Mouse (Mus musculus) midbrain, embryonic 14.5 days (tissue): Measurements from ENCODE around the gene Osbpl2. TPM values are rescaled to one million over a fixed set of nuclear protein-coding genes. Genes with fewer than 3 reads are reported as not detected.

Experiments
- ATAC-seq: fragments of 200-750 bp; cut with Nextera tagmentation; 2 replicates; pipeline ENCODE4 v1.8.0; 2017; ENCODE audit warnings: moderate number of reproducible peaks, moderate library complexity; ENCODE audit not compliant: low FRiP score, low TSS enrichment
- DNase-seq: peaks from one replicate; pipeline ENCODE4 v3.0.0-alpha.2; 2015
- H3K27ac ChIP-seq: fragments of 300-500 bp; sonication (generic); replicated peaks from 2 replicates; pipeline ENCODE4 v1.5.1; 2014; ENCODE audit warnings: mild to moderate bottlenecking, low read depth, low read length, moderate library complexity
- H3K27me3 ChIP-seq: fragments of 300-500 bp; sonication (generic); 2 replicates; pipeline ENCODE4 v1.6.1; 2014; ENCODE audit warnings: low read length, control low read depth, mixed read lengths; ENCODE audit not compliant: control insufficient read depth, insufficient read depth
- H3K36me3 ChIP-seq: fragments of 300-500 bp; sonication (generic); 2 replicates; pipeline ENCODE4 v1.6.1; 2014; ENCODE audit warnings: low read length, control low read depth; ENCODE audit not compliant: control insufficient read depth, insufficient read depth
- H3K4me1 ChIP-seq: fragments of 300-500 bp; sonication (generic); 2 replicates; pipeline ENCODE4 v1.6.1; 2014; ENCODE audit warnings: mild to moderate bottlenecking, antibody characterized with exemption, low read length, control low read depth; ENCODE audit not compliant: control insufficient read depth, insufficient read depth
- H3K4me2 ChIP-seq: fragments of 300-500 bp; sonication (generic); 2 replicates; pipeline ENCODE4 v1.6.1; 2014; ENCODE audit warnings: mild to moderate bottlenecking, low read length, moderate library complexity
- H3K4me3 ChIP-seq: fragments of 300-500 bp; sonication (generic); replicated peaks from 2 replicates; pipeline ENCODE4 v1.5.1; 2014; ENCODE audit warnings: low read depth, low read length
- H3K9ac ChIP-seq: fragments of 300-500 bp; sonication (generic); replicated peaks from 2 replicates; pipeline ENCODE4 v1.6.1; 2014; ENCODE audit warnings: mild to moderate bottlenecking, low read length, moderate library complexity
- H3K9me3 ChIP-seq: fragments of 300-500 bp; sonication (generic); 2 replicates; pipeline ENCODE4 v1.6.1; 2016; ENCODE audit warnings: low read length, control low read depth, mixed read lengths; ENCODE audit not compliant: control insufficient read depth
- WGBS: fragments of 180-500 bp; shearing (Covaris S2); extraction: QIAGEN DNeasy Blood & Tissue Kit; methylation state at CpG from one replicate; pipeline ENCODE4 v1.1.7; 2014; 5-methylcytosine and 5-hydroxymethylcytosine counted together
- polyA plus RNA-seq: library from polyadenylated mRNA; unstranded; fragments of >200 nt; fragmentation: Nextera tagmentation; extraction: Ambion mirVana; gene quantifications from 2 replicates; pipeline ENCODE4 v1.2.1, GENCODE M21; 2014

Gene Osbpl2
- 67.2 and 76.6 TPM in 2 replicates for polyA plus RNA-seq

DNA sequence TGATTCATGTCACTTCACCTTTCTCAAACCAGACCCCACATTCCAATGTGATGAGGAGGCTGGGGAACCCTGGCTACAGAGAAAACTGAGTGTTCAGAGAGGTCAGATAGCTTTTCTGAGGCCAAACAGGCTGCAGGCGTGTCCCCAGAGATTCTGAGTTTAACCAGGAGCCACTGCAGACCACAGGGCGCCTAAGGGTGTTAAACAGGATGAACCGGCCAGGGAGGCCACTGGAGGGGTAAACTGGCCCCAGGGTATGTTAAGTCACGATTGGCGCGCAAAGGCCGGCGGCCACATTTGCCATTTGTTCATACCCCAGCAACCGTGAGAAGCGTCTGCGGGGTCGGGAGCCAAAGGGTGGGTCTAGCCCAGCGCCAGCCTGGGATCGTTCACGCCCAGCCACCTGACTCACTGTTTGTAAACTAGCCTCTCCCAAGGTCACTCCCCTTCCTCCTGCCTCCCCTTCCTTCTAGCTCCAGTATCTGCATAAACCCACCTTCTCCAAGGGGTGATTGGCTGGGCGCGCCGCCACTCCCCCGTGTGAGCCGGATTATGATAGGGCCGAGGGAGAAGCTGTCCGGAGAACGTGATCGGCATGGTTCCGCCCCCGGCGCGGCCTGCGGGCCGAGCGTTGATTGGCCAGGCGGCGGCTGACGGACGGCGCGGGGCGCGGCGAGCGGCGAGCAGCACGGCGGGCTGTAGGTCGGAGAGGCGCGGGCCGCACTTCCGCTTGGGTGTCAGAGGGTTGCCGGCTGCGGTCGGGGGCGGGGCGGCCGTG, at the start of gene Osbpl2:
TSS of gene Osbpl2 (plus strand) at position 646 of the 778 bp plus-strand sequence.
- peak within 1 kb of the TSS; percentile 80 for H3K27ac ChIP-seq
- ATAC-seq (peak; percentile 96), DNase-seq (peak; percentile 99)
- H3K4me3 ChIP-seq = peak within 1 kb of the TSS; percentile 85
- peaks cover 49% of the 10 kb centered on the region for H3K4me1 ChIP-seq
- H3K27me3 ChIP-seq = no peaks in the 10 kb centered on the region
- peak within 1 kb of the TSS; percentile 95 for H3K4me2 ChIP-seq
- peak within 1 kb of the TSS; percentile 83 for H3K9ac ChIP-seq
- no peaks in the 10 kb centered on the region for H3K9me3 ChIP-seq
- WGBS = under 1% methylated on average over 55 of the region's 55 CpGs
- 0 out of 2 replicates have a peak, but pooled peaks cover 3% of the 10 kb centered on the region for H3K36me3 ChIP-seq

DNA sequence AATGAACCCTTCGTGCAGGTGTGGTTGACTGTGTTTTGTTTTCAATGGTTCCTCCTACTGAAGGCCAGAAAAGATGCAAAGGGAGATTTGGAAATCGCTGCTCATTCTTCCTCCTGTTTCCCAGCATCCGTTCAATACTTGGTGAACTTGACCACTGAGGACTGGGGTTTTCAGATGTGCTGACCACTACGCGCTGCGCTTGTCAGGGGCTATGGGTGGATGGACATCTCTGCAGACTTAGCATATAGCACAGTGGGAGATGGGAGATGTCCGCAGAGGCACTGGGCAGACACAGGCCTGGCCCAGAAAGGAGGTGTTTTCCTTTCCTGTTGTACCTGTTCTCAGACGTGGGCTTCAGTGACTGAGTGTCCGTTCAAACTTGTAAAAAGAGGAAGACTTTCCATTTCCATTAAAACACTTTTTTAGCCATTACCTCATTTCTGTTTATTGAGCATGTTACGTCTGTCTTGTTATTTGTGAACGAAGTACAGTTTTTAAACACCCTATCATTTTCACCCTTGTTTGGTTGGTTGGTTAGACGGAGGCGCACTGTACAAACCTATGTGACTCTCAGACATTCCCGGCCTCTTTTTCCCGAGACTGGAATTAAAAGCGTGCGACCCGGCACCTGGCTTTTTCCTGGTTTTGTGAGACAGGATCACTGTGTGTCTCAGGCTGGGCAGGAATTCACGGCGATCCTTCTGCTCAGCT, 49.2 kb upstream of the Osbpl2 start:
- 35% methylated on average over 20 of the region's 20 CpGs for WGBS
- Histone ChIP-seq H3K27me3 (no peaks in the 10 kb centered on the region), H3K9ac (peak overlapping the region; percentile 80), H3K4me2 (peak overlapping the region; percentile 91), H3K36me3 (peaks cover 22% of the 10 kb centered on the region), H3K4me1 (0 out of 2 replicates have a peak, but pooled peaks cover 8% of the 10 kb centered on the region), H3K9me3 (no peaks in the 10 kb centered on the region), H3K4me3 (peak overlapping the region; percentile 65), H3K27ac (peak overlapping the region; percentile 89)
- DNase-seq (no peak), ATAC-seq (no peak)

DNA sequence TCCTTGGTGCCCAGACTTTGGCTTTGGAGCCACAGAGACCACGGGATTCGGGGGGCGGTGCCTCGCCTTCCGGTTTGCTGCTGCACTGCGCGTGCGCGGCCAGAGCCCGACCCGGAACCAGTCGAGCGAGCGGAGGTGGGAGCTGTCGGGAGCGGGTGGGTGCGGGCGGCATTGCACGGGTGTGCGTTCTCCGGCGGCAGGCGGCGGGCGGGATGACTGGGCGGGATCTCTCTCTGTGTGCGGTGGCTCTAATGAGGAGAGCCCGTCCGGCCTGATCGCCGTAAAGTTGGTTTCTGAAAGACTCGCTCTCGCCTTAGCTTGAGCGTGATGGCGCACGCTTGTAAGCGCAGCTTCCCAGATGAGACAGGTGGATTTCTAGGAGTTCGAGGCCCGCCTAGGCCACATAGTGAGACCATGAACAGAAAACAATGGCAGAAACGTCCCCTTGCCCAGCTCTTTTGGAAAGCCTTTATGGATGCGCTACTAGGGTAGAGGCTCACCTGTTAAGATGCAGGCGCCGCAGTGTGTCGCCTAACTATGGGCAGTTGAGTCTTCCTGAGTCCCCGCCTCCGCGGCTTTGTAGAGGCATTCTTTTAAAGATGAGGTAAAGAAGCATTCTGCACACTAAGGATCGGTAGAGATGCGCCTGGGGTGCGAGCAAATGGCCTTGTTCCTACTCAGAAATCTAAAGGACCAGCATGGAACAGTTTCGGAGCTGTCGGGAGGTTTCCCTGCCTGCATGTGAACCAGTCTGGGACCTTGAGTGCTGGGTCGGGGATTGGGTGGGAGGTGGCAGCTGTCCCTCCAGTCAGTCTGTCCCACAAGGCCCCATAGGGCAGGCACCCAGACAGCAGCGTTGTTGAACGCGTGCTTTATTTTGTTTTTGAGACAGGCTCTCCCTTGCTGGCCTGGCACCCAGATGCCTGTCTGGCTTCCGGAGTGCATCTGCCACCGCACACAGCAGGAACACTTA, 48.3 kb upstream of the Osbpl2 start, which contains the start of gene Mtg2:
TSS of gene Mtg2 (plus strand) at position 108 of the 973 bp plus-strand sequence.
- no peaks in the 10 kb centered on the region for H3K9me3 ChIP-seq
- peaks cover 22% of the 10 kb centered on the region for H3K36me3 ChIP-seq
- peak; percentile 96 for DNase-seq
- no peaks in the 10 kb centered on the region for H3K27me3 ChIP-seq
- peak within 1 kb of the TSS; percentile 91 for H3K4me2 ChIP-seq
- H3K4me1 ChIP-seq = 0 out of 2 replicates have a peak, but pooled peaks cover 8% of the 10 kb centered on the region
- peak within 1 kb of the TSS; percentile 65 for H3K4me3 ChIP-seq
- WGBS = 4% methylated on average over 58 of the region's 58 CpGs
- peak; percentile 95 for ATAC-seq
- H3K9ac ChIP-seq = peak within 1 kb of the TSS; percentile 80
- peak within 1 kb of the TSS; percentile 89 for H3K27ac ChIP-seq

DNA sequence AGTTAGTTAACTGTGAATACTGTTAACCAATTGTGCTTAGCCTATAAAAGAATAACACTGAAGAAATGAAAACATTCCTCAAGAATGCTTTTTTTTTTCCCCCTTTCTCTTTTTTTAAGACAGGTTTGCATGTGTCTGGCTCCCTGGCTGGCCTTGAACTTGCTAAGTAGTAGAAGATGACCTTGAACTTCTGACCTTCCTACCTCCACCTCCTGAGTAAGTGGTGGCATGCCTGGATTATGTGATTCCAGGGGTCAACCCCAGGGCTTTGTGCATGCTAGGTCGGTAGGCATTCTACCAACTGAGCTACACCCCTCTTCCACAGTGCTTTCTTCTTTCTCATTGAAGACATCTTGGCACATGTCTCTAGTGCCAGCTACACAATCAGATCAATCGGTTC, 47.4 kb upstream of the Osbpl2 start:
- ATAC-seq = no peak
- Histone ChIP-seq H3K36me3 (peaks cover 22% of the 10 kb centered on the region), H3K4me2 (peak overlapping the region; percentile 91; the same call in 1 of the 2 replicates), H3K27ac (no peak overlapping the region), H3K9me3 (no peaks in the 10 kb centered on the region), H3K4me1 (0 out of 2 replicates have a peak, but pooled peaks cover 8% of the 10 kb centered on the region), H3K4me3 (no peak overlapping the region), H3K27me3 (no peaks in the 10 kb centered on the region), H3K9ac (no peak overlapping the region; the same call in 1 of the 2 replicates)
- WGBS = 82% methylated on average over 2 of the region's 2 CpGs
- no peak for DNase-seq

DNA sequence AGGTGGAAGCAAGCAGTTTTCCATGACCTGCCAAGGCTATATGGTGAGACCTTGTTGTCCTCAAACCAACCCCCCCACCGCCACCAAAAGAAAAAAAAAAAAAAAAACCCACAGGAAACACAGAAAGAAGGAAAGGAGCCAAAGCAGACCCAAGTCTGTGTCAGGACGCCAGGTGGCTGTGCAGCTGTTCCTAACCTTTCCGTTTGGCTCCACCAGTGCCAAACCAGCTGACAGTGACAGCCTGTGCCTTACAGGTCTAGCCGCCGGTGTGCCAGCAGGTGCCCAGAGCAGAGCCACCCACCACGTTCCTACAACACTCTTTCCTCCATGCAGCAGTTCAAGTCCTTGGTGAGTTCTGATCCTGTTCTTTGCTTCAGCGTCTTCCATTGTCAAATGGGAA, 46.2 kb upstream of the Osbpl2 start:
- Histone ChIP-seq H3K4me1 (0 out of 2 replicates have a peak, but pooled peaks cover 8% of the 10 kb centered on the region), H3K9ac (no peak overlapping the region), H3K36me3 (peaks cover 20% of the 10 kb centered on the region), H3K4me3 (no peak overlapping the region), H3K27ac (no peak overlapping the region), H3K4me2 (no peak overlapping the region), H3K9me3 (no peaks in the 10 kb centered on the region), H3K27me3 (no peaks in the 10 kb centered on the region)
- DNase-seq = no peak
- no peak for ATAC-seq
- 91% methylated on average over 7 of the region's 7 CpGs for WGBS

DNA sequence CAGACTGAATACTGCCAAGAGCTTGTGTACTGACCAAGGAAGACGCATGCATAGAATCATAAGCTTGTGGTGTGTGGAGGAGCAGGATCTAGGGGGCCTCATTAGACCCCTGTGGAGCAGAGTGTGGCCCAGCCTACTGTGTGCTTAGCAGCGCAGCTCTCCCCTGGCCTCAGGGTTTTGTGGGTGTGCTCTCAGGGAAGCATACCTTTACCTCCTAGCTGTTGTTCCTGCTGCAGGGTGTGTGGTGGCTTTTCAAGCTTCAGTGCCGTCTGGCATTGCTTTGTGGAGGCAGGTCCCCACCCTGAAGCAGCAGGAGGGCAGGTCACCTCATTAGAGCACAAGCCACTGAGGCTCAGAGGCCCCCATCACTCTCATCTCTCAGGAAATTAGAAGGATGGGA, 41.5 kb upstream of the Osbpl2 start:
- DNase-seq (no peak), ATAC-seq (no peak)
- Histone ChIP-seq H3K36me3 (peaks cover 35% of the 10 kb centered on the region), H3K27ac (no peak overlapping the region), H3K9ac (no peak overlapping the region), H3K9me3 (no peaks in the 10 kb centered on the region), H3K4me3 (no peak overlapping the region), H3K27me3 (no peaks in the 10 kb centered on the region), H3K4me2 (no peak overlapping the region), H3K4me1 (no peaks in the 10 kb centered on the region)
- WGBS = 74% methylated on average over 3 of the region's 3 CpGs

DNA sequence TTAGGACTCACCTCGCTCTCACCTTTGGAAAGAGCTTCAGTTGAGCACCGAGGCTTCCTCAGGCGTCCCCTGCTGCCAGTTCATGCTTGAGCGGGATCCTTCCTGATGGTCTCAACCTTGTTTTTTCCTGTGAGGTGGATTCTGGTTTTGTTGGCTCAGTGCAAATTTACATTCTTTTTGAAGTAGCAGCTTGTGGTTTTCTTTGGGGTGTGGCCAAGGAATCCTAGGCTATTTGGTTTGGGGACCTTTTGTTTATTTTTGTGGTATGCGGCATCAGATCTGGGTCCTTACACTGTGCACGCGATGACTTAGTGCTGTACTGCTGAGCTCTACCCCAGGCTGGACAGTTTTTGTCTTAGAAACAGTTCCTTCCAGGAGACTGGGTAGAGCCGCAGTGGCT, 38.4 kb upstream of the Osbpl2 start:
- H3K9ac ChIP-seq = no peak overlapping the region
- no peaks in the 10 kb centered on the region for H3K4me1 ChIP-seq
- H3K27me3 ChIP-seq = no peaks in the 10 kb centered on the region
- H3K9me3 ChIP-seq = no peaks in the 10 kb centered on the region
- peaks cover 53% of the 10 kb centered on the region for H3K36me3 ChIP-seq
- H3K4me2 ChIP-seq = no peak overlapping the region
- H3K4me3 ChIP-seq = no peak overlapping the region
- ATAC-seq (no peak), DNase-seq (no peak)
- no peak overlapping the region for H3K27ac ChIP-seq
- 91% methylated on average over 8 of the region's 8 CpGs for WGBS

DNA sequence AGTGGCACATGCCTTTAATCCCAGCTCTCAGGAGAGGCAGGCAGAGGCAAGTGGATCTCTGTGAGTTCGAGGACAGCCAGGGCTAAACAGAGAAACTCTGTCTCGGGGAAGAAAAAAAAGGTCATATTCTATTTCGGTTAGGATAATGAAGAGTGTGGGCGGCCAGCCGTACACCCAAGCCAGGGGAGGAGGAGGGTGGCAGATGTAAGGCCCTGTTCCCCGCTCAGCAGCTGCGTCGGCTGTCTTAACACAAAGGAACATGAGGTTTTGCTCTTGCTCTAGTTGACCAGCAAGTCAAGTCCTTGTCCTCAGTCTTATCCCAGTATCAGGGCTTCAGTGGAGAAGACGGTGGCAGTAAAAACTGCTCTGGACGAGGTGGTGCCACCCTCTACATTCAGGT, 36.0 kb upstream of the Osbpl2 start:
- Histone ChIP-seq H3K4me2 (no peak overlapping the region), H3K27ac (no peak overlapping the region), H3K4me3 (no peak overlapping the region), H3K27me3 (no peaks in the 10 kb centered on the region), H3K9me3 (peaks cover 3% of the 10 kb centered on the region; the same call in 1 of the 2 replicates), H3K9ac (no peak overlapping the region), H3K36me3 (peaks cover 54% of the 10 kb centered on the region), H3K4me1 (no peaks in the 10 kb centered on the region)
- WGBS = 94% methylated on average over 10 of the region's 10 CpGs
- DNase-seq (no peak), ATAC-seq (no peak)
